Mouse (Mus musculus) kidney, adult 2 months (tissue): ENCODE measurements around the gene Jph2.
A peak's percentile ranks its signal among the peaks of the same experiment; 100 is the strongest.

ENCODE experiments used
- CTCF ChIP-seq: fragments of 200-500 bp; conservative IDR thresholded peaks from 2 replicates; pipeline ENCODE4 v1.5.1; 2011; ENCODE audit warnings: low read depth, mild to moderate bottlenecking, control low read depth, low read length, moderate library complexity, mixed read lengths; ENCODE audit not compliant: insufficient read depth, insufficient read length
- POLR2A ChIP-seq: fragments of 200-500 bp; IDR thresholded peaks from one replicate; pipeline ENCODE4 v1.6.1; 2011; ENCODE audit warnings: low read depth, low read length, control low read depth

- peak; percentile 91 for TF ChIP-seq CTCF
- no peak for TF ChIP-seq POLR2A
Measured at GRCm38 (mm10) chr2:163340263-163340662, 57.5 kb downstream of the Jph2 start.
